Mouse (Mus musculus) ES-Bruce4 (cell line): ENCODE measurements around the gene Rnf207. TPM values are rescaled to one million over a fixed set of nuclear protein-coding genes. Genes with fewer than 3 reads are reported as not detected.
A peak's percentile ranks its signal among the peaks of the same experiment; 100 is the strongest.

ENCODE experiments used
- H3K27ac ChIP-seq: 2 replicates; pipeline ENCODE4 v1.5.1; 2012; ENCODE audit warnings: low read length, inconsistent platforms; ENCODE audit not compliant: insufficient read depth
- H3K27me3 ChIP-seq: 2 replicates; pipeline ENCODE4 v1.6.1; 2012; ENCODE audit warnings: mild to moderate bottlenecking, low read length, inconsistent platforms; ENCODE audit not compliant: control insufficient read depth, poor library complexity, insufficient read depth, severe bottlenecking
- H3K36me3 ChIP-seq: 2 replicates; pipeline ENCODE4 v1.6.1; 2012; ENCODE audit warnings: inconsistent platforms, mild to moderate bottlenecking, low read length, moderate library complexity; ENCODE audit not compliant: control insufficient read depth, poor library complexity, insufficient read depth, severe bottlenecking
- H3K4me1 ChIP-seq: one replicate; pipeline ENCODE4 v1.8.1; 2011; ENCODE audit warnings: low read length; ENCODE audit not compliant: control insufficient read depth, insufficient read depth
- H3K4me3 ChIP-seq: 2 replicates; pipeline ENCODE4 v1.5.1; 2011; ENCODE audit warnings: low read depth, mild to moderate bottlenecking, low read length
- H3K9ac ChIP-seq: 2 replicates; pipeline ENCODE4 v1.6.1; 2012; ENCODE audit warnings: low read depth, mild to moderate bottlenecking, inconsistent platforms; ENCODE audit not compliant: poor library complexity, severe bottlenecking
- H3K9me3 ChIP-seq: replicated peaks from 2 replicates; pipeline ENCODE4 v1.6.1; 2012; ENCODE audit warnings: mild to moderate bottlenecking, low read length, inconsistent platforms; ENCODE audit not compliant: control insufficient read depth, poor library complexity, insufficient read depth, severe bottlenecking
- CTCF ChIP-seq: IDR thresholded peaks from one replicate; pipeline ENCODE4 v1.8.1; 2011; ENCODE audit warnings: low read depth, low read length
- EP300 ChIP-seq: IDR thresholded peaks from 2 replicates; pipeline ENCODE4 v1.6.1; 2011; ENCODE audit warnings: low read depth, low read length; ENCODE audit not compliant: insufficient read depth
- POLR2A ChIP-seq: IDR thresholded peaks from one replicate; pipeline ENCODE4 v1.8.1; 2011; ENCODE audit warnings: low read length; ENCODE audit not compliant: insufficient read depth
- polyA plus RNA-seq: library from polyadenylated mRNA; stranded (reverse); fragments of >200 nt; gene quantifications from 2 replicates; pipeline ENCODE4 v1.2.4, GENCODE M21; 2011; ENCODE audit warnings: low read depth; ENCODE audit not compliant: missing spikeins, insufficient read depth, insufficient read length

Gene Rnf207
- polyA plus RNA-seq, 1 experiment: 4.2 TPM

GRCm38 (mm10) chr4:152321464-152321863 lies 2.7 kb upstream of the Rnf207 start:
- H3K27ac ChIP-seq: no peak overlapping the region
- no peaks in the 10 kb centered on the region for H3K36me3 ChIP-seq
- no peaks in the 10 kb centered on the region for H3K27me3 ChIP-seq
- peaks cover 2% of the 10 kb centered on the region for H3K4me1 ChIP-seq
- H3K4me3 ChIP-seq: no peak overlapping the region
- TF ChIP-seq CTCF (no peak), EP300 (no peak), POLR2A (no peak)
- H3K9ac ChIP-seq: no peak overlapping the region
- H3K9me3 ChIP-seq: no peaks in the 10 kb centered on the region

- Histone ChIP-seq H3K9ac (no peak overlapping the region), H3K36me3 (no peaks in the 10 kb centered on the region), H3K27me3 (no peaks in the 10 kb centered on the region)
Measured at GRCm38 (mm10) chr4:152317631-152318033, 1.2 kb downstream of the Rnf207 start.

GRCm38 (mm10) chr4:152315498-152316213 lies 3.1 kb downstream of the Rnf207 start:
- Histone ChIP-seq H3K36me3 (no peaks in the 10 kb centered on the region), H3K27ac (no peak overlapping the region), H3K27me3 (no peaks in the 10 kb centered on the region), H3K4me1 (peaks cover 2% of the 10 kb centered on the region), H3K9me3 (no peaks in the 10 kb centered on the region), H3K9ac (peak overlapping the region; percentile 8; the same call in 1 of the 2 replicates), H3K4me3 (peak overlapping the region; percentile 52)
- TF ChIP-seq EP300 (no peak), CTCF (no peak), POLR2A (no peak)

More at GRCm38 (mm10) chr4:152317631-152318033, 1.2 kb downstream of the Rnf207 start:
- H3K9me3 ChIP-seq: no peaks in the 10 kb centered on the region
- no peak for TF ChIP-seq CTCF
- H3K4me1 ChIP-seq: peaks cover 2% of the 10 kb centered on the region
- no peak overlapping the region for H3K4me3 ChIP-seq
- no peak overlapping the region for H3K27ac ChIP-seq

- no peak overlapping the region for H3K9ac ChIP-seq
- no peaks in the 10 kb centered on the region for H3K36me3 ChIP-seq
- no peak overlapping the region for H3K4me3 ChIP-seq
- no peaks in the 10 kb centered on the region for H3K9me3 ChIP-seq
- H3K27ac ChIP-seq: no peak overlapping the region
- H3K27me3 ChIP-seq: no peaks in the 10 kb centered on the region
- peaks cover 2% of the 10 kb centered on the region for H3K4me1 ChIP-seq
- no peak for TF ChIP-seq EP300
- TF ChIP-seq CTCF: peak; percentile 43
Measured at GRCm38 (mm10) chr4:152313934-152314333, 4.9 kb downstream of the Rnf207 start.

- Histone ChIP-seq H3K27me3 (no peaks in the 10 kb centered on the region), H3K9me3 (no peaks in the 10 kb centered on the region), H3K4me3 (peak overlapping the region; percentile 66), H3K9ac (peak overlapping the region; percentile 17; the same call in 1 of the 2 replicates), H3K36me3 (no peaks in the 10 kb centered on the region), H3K4me1 (peaks cover 2% of the 10 kb centered on the region), H3K27ac (no peak overlapping the region)
- TF ChIP-seq EP300: no peak
- TF ChIP-seq CTCF: no peak
- TF ChIP-seq POLR2A: no peak
Measured at GRCm38 (mm10) chr4:152313211-152313632, 5.6 kb downstream of the Rnf207 start.

GRCm38 (mm10) chr4:152312186-152312585 lies 6.6 kb downstream of the Rnf207 start:
- Histone ChIP-seq H3K27me3 (no peaks in the 10 kb centered on the region), H3K4me3 (peak overlapping the region; percentile 66), H3K9me3 (no peaks in the 10 kb centered on the region), H3K4me1 (peaks cover 2% of the 10 kb centered on the region), H3K36me3 (no peaks in the 10 kb centered on the region), H3K9ac (0 out of 2 replicates have a peak overlapping the region, but pooled peaks have one; percentile 17), H3K27ac (no peak overlapping the region)
- no peak for TF ChIP-seq CTCF
- TF ChIP-seq POLR2A: peak; percentile 11
- peak; percentile 58; the same call in 1 of the 2 replicates for TF ChIP-seq EP300
